14 mouse cellular contexts compared by ENCODE assay signal in the genomic region with DNA sequence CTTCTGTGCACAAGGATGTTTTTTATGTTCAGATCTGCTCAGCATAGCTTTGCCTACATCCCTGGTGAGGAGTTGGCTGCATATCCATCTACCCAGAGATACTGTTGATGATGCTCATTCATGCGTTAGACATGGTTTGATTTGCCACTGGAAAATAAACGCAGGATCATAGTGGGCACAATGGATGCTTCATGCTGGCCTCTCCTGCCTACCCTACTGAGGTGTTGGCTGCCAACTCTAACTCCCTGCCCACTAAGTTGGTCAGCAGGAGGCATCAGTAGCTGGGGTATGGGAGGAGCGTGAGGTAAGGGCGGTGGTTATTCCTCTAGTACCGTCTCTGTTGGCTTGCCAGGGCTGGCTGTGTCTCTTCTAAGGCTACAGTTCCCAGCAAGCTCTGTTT.
A peak's percentile ranks its signal among the peaks of the same experiment; 100 is the strongest.
DNase-seq lines count a peak whose midpoint lies in the region; ATAC-seq lines count a peak whose summit lies in the region.
"Had no signal": no experiment of that assay in that cellular context is flagged by ENCODE, and none has a peak within 500 bp of the region (broad histone marks: within the 10 kb centered on the region; RNA-seq: fewer than 3 reads in every experiment).

No protein-coding gene starts in this region.

- 78% methylated on average over 5 of the region's 5 CpGs for WGBS in forebrain, embryonic 14.5 days
- WGBS in forebrain, embryonic 15.5 days: 73% methylated on average over 5 of the region's 5 CpGs
- 79% methylated on average over 5 of the region's 5 CpGs for WGBS in heart, embryonic 15.5 days
- WGBS in limb, embryonic 12.5 days: 90% methylated on average over 5 of the region's 5 CpGs

- H3K4me3 ChIP-seq in forebrain, embryonic 14.5 days (ENCODE audit: low read depth, low read length): no peak overlapping the region
- H3K4me3 ChIP-seq in forebrain, embryonic 15.5 days: no peak overlapping the region
- no peak overlapping the region for H3K4me3 ChIP-seq in heart, embryonic 15.5 days
- H3K4me3 ChIP-seq in limb, embryonic 12.5 days (replicated peaks): no peak overlapping the region
- H3K4me3 ChIP-seq: neural tube, embryonic 13.5 days had no signal

- no peak for DNase-seq in forebrain, embryonic 14.5 days (ENCODE audit: low spot score)
- DNase-seq in heart, postnatal 14 days: no peak
- peak; percentile 66 for DNase-seq in Muller cell, postnatal 12 days (ENCODE audit: inconsistent ontology term)
- no peak for DNase-seq in urinary bladder, postnatal 25 days (ENCODE audit: low spot score)
- DNase-seq in urinary bladder, adult 18-20 months (ENCODE audit: low spot score in 2 of 2): no peak
- DNase-seq: cerebellum, postnatal 36 days; right cerebral cortex, postnatal 4 days; thymus, adult 2 months had no signal

- no peak overlapping the region for H3K9ac ChIP-seq in forebrain, embryonic 14.5 days (ENCODE audit: low read length)
- no peak overlapping the region for H3K9ac ChIP-seq in forebrain, embryonic 15.5 days (replicated peaks)
- no peak overlapping the region for H3K9ac ChIP-seq in heart, embryonic 15.5 days
- H3K9ac ChIP-seq in limb, embryonic 12.5 days (replicated peaks): no peak overlapping the region
- H3K9ac ChIP-seq: neural tube, embryonic 13.5 days had no signal

- no peaks in the 10 kb centered on the region for H3K27me3 ChIP-seq in forebrain, embryonic 14.5 days (replicated peaks; ENCODE audit: control insufficient read depth, insufficient read depth, low read length)
- no peaks in the 10 kb centered on the region for H3K27me3 ChIP-seq in forebrain, embryonic 15.5 days
- H3K27me3 ChIP-seq in heart, embryonic 15.5 days: no peaks in the 10 kb centered on the region
- no peaks in the 10 kb centered on the region for H3K27me3 ChIP-seq in limb, embryonic 12.5 days
- H3K27me3 ChIP-seq: neural tube, embryonic 13.5 days had no signal

- intact Hi-C loops in heart, postnatal 14 days (cut with DNase I): no loop called here

- ATAC-seq in forebrain, embryonic 14.5 days: no peak
- no peak for ATAC-seq in forebrain, embryonic 15.5 days (replicated peaks)
- ATAC-seq in heart, embryonic 15.5 days (replicated peaks; ENCODE audit: insufficient number of reproducible peaks, insufficient read depth, low FRiP score, low read depth): no peak
- no peak for ATAC-seq in limb, embryonic 12.5 days (ENCODE audit: insufficient number of reproducible peaks, insufficient read depth, low FRiP score, low TSS enrichment, low read depth)
- ATAC-seq: activated CD4-positive, CD25-positive, alpha-beta regulatory T cell, adult 4 months; lung, postnatal 0 days had no signal

- no peak overlapping the region for H3K4me2 ChIP-seq in forebrain, embryonic 14.5 days (ENCODE audit: low read length)
- no peak overlapping the region for H3K4me2 ChIP-seq in forebrain, embryonic 15.5 days (replicated peaks)
- H3K4me2 ChIP-seq in heart, embryonic 15.5 days: no peak overlapping the region
- no peak overlapping the region for H3K4me2 ChIP-seq in limb, embryonic 12.5 days
- H3K4me2 ChIP-seq: neural tube, embryonic 13.5 days had no signal

- no peaks in the 10 kb centered on the region for H3K36me3 ChIP-seq in forebrain, embryonic 14.5 days (ENCODE audit: control insufficient read depth, insufficient read depth, low read length)
- no peaks in the 10 kb centered on the region for H3K36me3 ChIP-seq in forebrain, embryonic 15.5 days
- no peaks in the 10 kb centered on the region for H3K36me3 ChIP-seq in heart, embryonic 15.5 days
- H3K36me3 ChIP-seq in limb, embryonic 12.5 days: no peaks in the 10 kb centered on the region
- H3K36me3 ChIP-seq: neural tube, embryonic 13.5 days had no signal

- H3K9me3 ChIP-seq in forebrain, embryonic 14.5 days (replicated peaks; ENCODE audit: control insufficient read depth, low read length): no peaks in the 10 kb centered on the region
- H3K9me3 ChIP-seq in forebrain, embryonic 15.5 days: no peaks in the 10 kb centered on the region
- H3K9me3 ChIP-seq in heart, embryonic 15.5 days (replicated peaks): no peaks in the 10 kb centered on the region
- H3K9me3 ChIP-seq in limb, embryonic 12.5 days: no peaks in the 10 kb centered on the region
- H3K9me3 ChIP-seq: neural tube, embryonic 13.5 days had no signal

- peaks cover 16% of the 10 kb centered on the region for H3K4me1 ChIP-seq in forebrain, embryonic 14.5 days (ENCODE audit: control insufficient read depth, insufficient read depth, low read length)
- peaks cover 14% of the 10 kb centered on the region for H3K4me1 ChIP-seq in forebrain, embryonic 15.5 days
- peaks cover 50% of the 10 kb centered on the region for H3K4me1 ChIP-seq in heart, embryonic 15.5 days (replicated peaks)
- peaks cover 25% of the 10 kb centered on the region for H3K4me1 ChIP-seq in limb, embryonic 12.5 days (replicated peaks)

- 0 out of 2 replicates have a peak overlapping the region, but pooled peaks have one; percentile 9 for H3K27ac ChIP-seq in forebrain, embryonic 14.5 days (ENCODE audit: low read depth, low read length)
- H3K27ac ChIP-seq in forebrain, embryonic 15.5 days (replicated peaks): no peak overlapping the region; the same call in 1 of the 2 replicates
- peak overlapping the region; percentile 95 for H3K27ac ChIP-seq in heart, embryonic 15.5 days
- H3K27ac ChIP-seq in limb, embryonic 12.5 days: peak overlapping the region; percentile 45; the same call in 1 of the 2 replicates
- H3K27ac ChIP-seq: neural tube, embryonic 13.5 days had no signal
